Mouse (Mus musculus) forebrain, embryonic 10.5 days (tissue): Measurements from ENCODE around the gene Tspan18. TPM values are rescaled to one million over a fixed set of nuclear protein-coding genes. Genes with fewer than 3 reads are reported as not detected.

ENCODE experiments used
- DNase-seq: peaks from one replicate; pipeline ENCODE4 v3.0.0-alpha.2; 2017; ENCODE audit warnings: low spot score; ENCODE audit errors: extremely low spot score
- H3K27ac ChIP-seq: fragments of 300-500 bp; sonication (generic); 2 replicates; pipeline ENCODE4 v1.5.1; 2016; ENCODE audit warnings: mild to moderate bottlenecking
- H3K27me3 ChIP-seq: fragments of 300-500 bp; sonication (generic); 2 replicates; pipeline ENCODE4 v1.6.1; 2016; ENCODE audit warnings: mild to moderate bottlenecking; ENCODE audit not compliant: poor library complexity, severe bottlenecking
- H3K36me3 ChIP-seq: fragments of 300-500 bp; sonication (generic); replicated peaks from 2 replicates; pipeline ENCODE4 v1.6.1; 2016; ENCODE audit warnings: mild to moderate bottlenecking, moderate library complexity
- H3K4me1 ChIP-seq: fragments of 300-500 bp; sonication (generic); 2 replicates; pipeline ENCODE4 v1.6.1; 2016
- H3K4me3 ChIP-seq: fragments of 300-500 bp; sonication (generic); 2 replicates; pipeline ENCODE4 v1.5.1; 2016; ENCODE audit warnings: mild to moderate bottlenecking, moderate library complexity
- H3K9me3 ChIP-seq: fragments of 300-500 bp; sonication (generic); 2 replicates; pipeline ENCODE4 v1.6.1; 2016; ENCODE audit warnings: mild to moderate bottlenecking, moderate library complexity
- WGBS: fragments of 180-500 bp; shearing (Covaris S2); methylation state at CpG from one replicate; pipeline ENCODE4 v1.1.7; 2016; 5-methylcytosine and 5-hydroxymethylcytosine counted together
- polyA plus RNA-seq: library from polyadenylated mRNA; unstranded; fragments of >200 nt; fragmentation: Nextera tagmentation; extraction: Ambion mirVana; gene quantifications from 2 replicates; pipeline ENCODE4 v1.2.1, GENCODE M21; 2016

Tspan18 gene
- polyA plus RNA-seq, 1 experiment from 2014 or later, result 31.4 TPM

- Histone ChIP-seq H3K27ac (no peak overlapping the region), H3K9me3 (no peaks in the 10 kb centered on the region), H3K27me3 (0 out of 2 replicates have a peak, but pooled peaks cover 4% of the 10 kb centered on the region), H3K4me1 (peaks cover 16% of the 10 kb centered on the region; the same call in 1 of the 2 replicates), H3K36me3 (no peaks in the 10 kb centered on the region), H3K4me3 (no peak overlapping the region)
- DNase-seq, result no peak
- WGBS, result 94% methylated on average over 6 of the region's 6 CpGs
Observed at GRCm38 (mm10) chr2:93163750-93164335, 170.5 kb downstream of the Tspan18 start.

- H3K27ac ChIP-seq, result no peak overlapping the region
- no peaks in the 10 kb centered on the region for H3K36me3 ChIP-seq
- H3K27me3 ChIP-seq, result 0 out of 2 replicates have a peak, but pooled peaks cover 4% of the 10 kb centered on the region
- no peaks in the 10 kb centered on the region for H3K9me3 ChIP-seq
- DNase-seq, result no peak
- no peak overlapping the region for H3K4me3 ChIP-seq
- H3K4me1 ChIP-seq, result peaks cover 16% of the 10 kb centered on the region; the same call in 1 of the 2 replicates
- WGBS, result 45% methylated on average over 2 of the region's 2 CpGs
Observed at GRCm38 (mm10) chr2:93163317-93163716, 171.0 kb downstream of the Tspan18 start.

GRCm38 (mm10) chr2:93162791-93163190, 171.5 kb downstream of the Tspan18 start:
- H3K4me1 ChIP-seq, result peaks cover 16% of the 10 kb centered on the region; the same call in 1 of the 2 replicates
- WGBS, result 80% methylated on average over 4 of the region's 4 CpGs
- no peaks in the 10 kb centered on the region for H3K36me3 ChIP-seq

GRCm38 (mm10) chr2:93161914-93162664, 172.2 kb downstream of the Tspan18 start:
- Histone ChIP-seq H3K36me3 (no peaks in the 10 kb centered on the region), H3K27me3 (0 out of 2 replicates have a peak, but pooled peaks cover 4% of the 10 kb centered on the region), H3K4me3 (no peak overlapping the region), H3K27ac (no peak overlapping the region), H3K4me1 (peaks cover 16% of the 10 kb centered on the region; the same call in 1 of the 2 replicates), H3K9me3 (no peaks in the 10 kb centered on the region)
- DNase-seq, result no peak
- 80% methylated on average over 7 of the region's 7 CpGs for WGBS

More at GRCm38 (mm10) chr2:93162791-93163190, 171.5 kb downstream of the Tspan18 start:
- Histone ChIP-seq H3K9me3 (no peaks in the 10 kb centered on the region), H3K27me3 (0 out of 2 replicates have a peak, but pooled peaks cover 4% of the 10 kb centered on the region), H3K4me3 (no peak overlapping the region), H3K27ac (no peak overlapping the region)
- DNase-seq, result no peak

- H3K27me3 ChIP-seq, result 0 out of 2 replicates have a peak, but pooled peaks cover 1% of the 10 kb centered on the region
- DNase-seq, result no peak
- 0 out of 2 replicates have a peak overlapping the region, but pooled peaks have one; percentile 3 for H3K27ac ChIP-seq
- 85% methylated on average over 4 of the region's 4 CpGs for WGBS
- H3K36me3 ChIP-seq, result no peaks in the 10 kb centered on the region
- no peak overlapping the region for H3K4me3 ChIP-seq
- peaks cover 8% of the 10 kb centered on the region; the same call in 1 of the 2 replicates for H3K4me1 ChIP-seq
- H3K9me3 ChIP-seq, result no peaks in the 10 kb centered on the region
Observed at GRCm38 (mm10) chr2:93160467-93161035, 173.8 kb downstream of the Tspan18 start.

- no peaks in the 10 kb centered on the region for H3K9me3 ChIP-seq
- no peak for DNase-seq
- WGBS, result 84% methylated on average over 1 of the region's 1 CpGs
- H3K4me3 ChIP-seq, result no peak overlapping the region
- no peaks in the 10 kb centered on the region for H3K36me3 ChIP-seq
- H3K27me3 ChIP-seq, result 0 out of 2 replicates have a peak, but pooled peaks cover 3% of the 10 kb centered on the region
- peaks cover 11% of the 10 kb centered on the region for H3K4me1 ChIP-seq
- no peak overlapping the region for H3K27ac ChIP-seq
Observed at GRCm38 (mm10) chr2:93154486-93155032, 179.7 kb downstream of the Tspan18 start.

- WGBS, result 97% methylated on average over 1 of the region's 1 CpGs
- H3K9me3 ChIP-seq, result no peaks in the 10 kb centered on the region
- no peak overlapping the region for H3K4me3 ChIP-seq
- H3K27ac ChIP-seq, result no peak overlapping the region
- peaks cover 11% of the 10 kb centered on the region for H3K4me1 ChIP-seq
- no peak for DNase-seq
- 0 out of 2 replicates have a peak, but pooled peaks cover 3% of the 10 kb centered on the region for H3K27me3 ChIP-seq
- H3K36me3 ChIP-seq, result no peaks in the 10 kb centered on the region
Observed at GRCm38 (mm10) chr2:93153833-93154232, 180.5 kb downstream of the Tspan18 start.

GRCm38 (mm10) chr2:93152883-93153491, 181.3 kb downstream of the Tspan18 start:
- H3K4me1 ChIP-seq, result peaks cover 11% of the 10 kb centered on the region
- no peak for DNase-seq
- H3K4me3 ChIP-seq, result no peak overlapping the region
- H3K27me3 ChIP-seq, result 0 out of 2 replicates have a peak, but pooled peaks cover 3% of the 10 kb centered on the region
- H3K9me3 ChIP-seq, result no peaks in the 10 kb centered on the region
- H3K27ac ChIP-seq, result no peak overlapping the region
- 87% methylated on average over 7 of the region's 7 CpGs for WGBS
- H3K36me3 ChIP-seq, result no peaks in the 10 kb centered on the region

GRCm38 (mm10) chr2:93152191-93152601, 182.1 kb downstream of the Tspan18 start:
- whole genome bisulfite sequencing, result 83% methylated on average over 6 of the region's 6 CpGs
- DNase-seq, result no peak
- H3K27me3 ChIP-seq, result 0 out of 2 replicates have a peak, but pooled peaks cover 3% of the 10 kb centered on the region
- H3K36me3 ChIP-seq, result no peaks in the 10 kb centered on the region
- peaks cover 11% of the 10 kb centered on the region for H3K4me1 ChIP-seq
- H3K4me3 ChIP-seq, result no peak overlapping the region
- H3K9me3 ChIP-seq, result no peaks in the 10 kb centered on the region
- H3K27ac ChIP-seq, result no peak overlapping the region

Other genes starting within 250 kb of the Tspan18 start
- gene Trp53i11, start 147.0 kb downstream of the Tspan18 start, polyA plus RNA-seq, result 74.4 and 77.0 TPM in 2 replicates
- 5.0 and 5.3 TPM in 2 replicates for gene Cd82, start 128.6 kb upstream of the Tspan18 start, polyA plus RNA-seq
- gene Gm10803, start 226.1 kb upstream of the Tspan18 start, polyA plus RNA-seq, result not detected in 2 replicates